Mouse (Mus musculus) ovary, postnatal 36 days (tissue): ENCODE measurements around the gene Zswim7.
"Not testable (repeated sequence)": the region's sequence is repeated elsewhere in the genome, so short reads cannot be mapped to it uniquely, and the experiment has no call there.

Source experiments
- DNase-seq: peaks from one replicate; pipeline ENCODE4 v3.0.0; 2022; ENCODE audit warnings: low spot score, mixed read lengths

The Zswim7 gene

GRCm38 (mm10) chr11:62280675-62281600 is at the start of gene Zswim7, which contains the start of gene Ttc19:
Gene Zswim7, minus strand, starts transcription at chr11:62281375.
Gene Ttc19, plus strand, starts transcription at chr11:62281473.
- peak; percentile 93 for DNase-seq

GRCm38 (mm10) chr11:62323659-62324058 is 42.5 kb upstream of the Zswim7 start:
- DNase-seq: no peak

GRCm38 (mm10) chr11:62320097-62320496 is 38.9 kb upstream of the Zswim7 start:
- no peak for DNase-seq

- DNase-seq: no peak
Measured at GRCm38 (mm10) chr11:62317746-62318145, 36.6 kb upstream of the Zswim7 start.

- DNase-seq: no peak
Measured at GRCm38 (mm10) chr11:62314984-62315383, 33.8 kb upstream of the Zswim7 start.

GRCm38 (mm10) chr11:62309296-62309695 is 28.1 kb upstream of the Zswim7 start:
- DNase-seq: no peak

GRCm38 (mm10) chr11:62305866-62306265 is 24.7 kb upstream of the Zswim7 start:
- DNase-seq: no peak

GRCm38 (mm10) chr11:62298883-62299282 is 17.7 kb upstream of the Zswim7 start:
- no peak for DNase-seq

GRCm38 (mm10) chr11:62294121-62294520 is 12.9 kb upstream of the Zswim7 start:
- no peak for DNase-seq

- DNase-seq: no peak
Measured at GRCm38 (mm10) chr11:62287700-62288099, 6.5 kb upstream of the Zswim7 start.

GRCm38 (mm10) chr11:62285020-62285419 is 3.8 kb upstream of the Zswim7 start:
- no peak for DNase-seq

GRCm38 (mm10) chr11:62284020-62284419 is 2.8 kb upstream of the Zswim7 start:
- not testable (repeated sequence) for DNase-seq

- no peak for DNase-seq
Measured at GRCm38 (mm10) chr11:62281601-62281997, 424 bp upstream of the Zswim7 start.

GRCm38 (mm10) chr11:62278027-62278426 is 3.1 kb downstream of the Zswim7 start:
- DNase-seq: peak; percentile 55

GRCm38 (mm10) chr11:62277086-62277485 is 4.1 kb downstream of the Zswim7 start:
- DNase-seq: no peak

GRCm38 (mm10) chr11:62270851-62271250 is 10.3 kb downstream of the Zswim7 start:
- no peak for DNase-seq

- DNase-seq: no peak
Measured at GRCm38 (mm10) chr11:62269097-62269496, 12.1 kb downstream of the Zswim7 start.

GRCm38 (mm10) chr11:62268381-62268780 is 12.8 kb downstream of the Zswim7 start:
- no peak for DNase-seq

GRCm38 (mm10) chr11:62266466-62267214 is 14.5 kb downstream of the Zswim7 start:
- DNase-seq: no peak

- no peak for DNase-seq
Measured at GRCm38 (mm10) chr11:62265642-62266041, 15.5 kb downstream of the Zswim7 start.

- no peak for DNase-seq
Measured at GRCm38 (mm10) chr11:62264018-62264417, 17.2 kb downstream of the Zswim7 start.

GRCm38 (mm10) chr11:62263599-62263998 is 17.6 kb downstream of the Zswim7 start:
- DNase-seq: no peak

- no peak for DNase-seq
Measured at GRCm38 (mm10) chr11:62259214-62259613, 22.0 kb downstream of the Zswim7 start.
